Mouse (Mus musculus): ENCODE data around the gene Lrit3. TPM values are rescaled to one million over a fixed set of nuclear protein-coding genes. Genes with fewer than 3 reads are reported as not detected.
"Not testable (repeated sequence)": the region's sequence is repeated elsewhere in the genome, so short reads cannot be mapped to it uniquely, and the experiment has no call there.

Gene Lrit3
- polyA plus RNA-seq, 1 experiment from 2014 or later = not detected

GRCm38 (mm10) chr3:129766106-129766505 is 37.7 kb downstream of the Lrit3 start:
- Histone ChIP-seq H3K36me3 (no peaks in the 10 kb centered on the region), H3K27ac (no peak overlapping the region), H3K4me2 (replicated peaks) (no peak overlapping the region), H3K27me3 (replicated peaks) (no peaks in the 10 kb centered on the region), H3K4me1 (no peaks in the 10 kb centered on the region), H3K9me3 (0 out of 2 replicates have a peak, but pooled peaks cover 4% of the 10 kb centered on the region), H3K9ac (no peak overlapping the region), H3K4me3 (no peak overlapping the region)
- ATAC-seq (ENCODE audit: low FRiP score, low read depth) = no peak
- 87% methylated on average over 4 of the region's 4 CpGs for WGBS

- not testable (repeated sequence) for H3K27ac ChIP-seq; H3K9me3 ChIP-seq; H3K27me3 ChIP-seq (replicated peaks); H3K36me3 ChIP-seq; H3K4me1 ChIP-seq; H3K4me2 ChIP-seq (replicated peaks); H3K9ac ChIP-seq; H3K4me3 ChIP-seq; ATAC-seq (ENCODE audit: low FRiP score, low read depth)
- WGBS = 88% methylated on average over 1 of the region's 1 CpGs
These were observed 46.2 kb downstream of the Lrit3 start for GRCm38 (mm10) chr3:129757599-129757998.

- Histone ChIP-seq H3K27ac (no peak within 1 kb of the TSS), H3K4me2 (replicated peaks) (peak within 1 kb of the TSS; percentile 45), H3K4me1 (peaks cover 6% of the 10 kb centered on the region; the same call in 1 of the 2 replicates), H3K27me3 (replicated peaks) (0 out of 2 replicates have a peak, but pooled peaks cover 4% of the 10 kb centered on the region), H3K9me3 (no peaks in the 10 kb centered on the region), H3K9ac (no peak within 1 kb of the TSS), H3K4me3 (no peak within 1 kb of the TSS), H3K36me3 (no peaks in the 10 kb centered on the region)
- 0 out of 2 replicates have a peak, but pooled peaks have one; percentile 29 for ATAC-seq (ENCODE audit: low FRiP score, low read depth)
- 12% methylated on average over 20 of the region's 20 CpGs for WGBS
These were observed 48.9 kb downstream of the Lrit3 start, which contains the start of gene Egf for GRCm38 (mm10) chr3:129754650-129755604. TSS of gene Egf (minus strand) at chr3:129755316.

GRCm38 (mm10) chr3:129744803-129745202 is 59.0 kb downstream of the Lrit3 start:
- H3K4me1 ChIP-seq = no peaks in the 10 kb centered on the region
- H3K9ac ChIP-seq = no peak overlapping the region
- no peaks in the 10 kb centered on the region for H3K36me3 ChIP-seq
- no peaks in the 10 kb centered on the region for H3K27me3 ChIP-seq (replicated peaks)
- no peak overlapping the region for H3K4me3 ChIP-seq
- no peak overlapping the region for H3K4me2 ChIP-seq (replicated peaks)
- no peak overlapping the region for H3K27ac ChIP-seq
- no peak for ATAC-seq (ENCODE audit: low FRiP score, low read depth)
- WGBS = 58% methylated on average over 8 of the region's 8 CpGs
- no peaks in the 10 kb centered on the region for H3K9me3 ChIP-seq

- ATAC-seq (ENCODE audit: low FRiP score, low read depth) = no peak
- no peak overlapping the region for H3K27ac ChIP-seq
- whole genome bisulfite sequencing = 79% methylated on average over 6 of the region's 6 CpGs
These were observed 61.0 kb downstream of the Lrit3 start for GRCm38 (mm10) chr3:129742781-129743180.

GRCm38 (mm10) chr3:129738291-129739183 is 65.3 kb downstream of the Lrit3 start:
- no peak overlapping the region for H3K27ac ChIP-seq
- no peaks in the 10 kb centered on the region for H3K36me3 ChIP-seq
- no peak for ATAC-seq (ENCODE audit: low FRiP score, low read depth)
- H3K4me3 ChIP-seq = no peak overlapping the region
- WGBS = 71% methylated on average over 16 of the region's 16 CpGs
- no peak overlapping the region for H3K9ac ChIP-seq
- no peak overlapping the region for H3K4me2 ChIP-seq (replicated peaks)
- no peaks in the 10 kb centered on the region for H3K4me1 ChIP-seq
- no peaks in the 10 kb centered on the region for H3K9me3 ChIP-seq
- no peaks in the 10 kb centered on the region for H3K27me3 ChIP-seq (replicated peaks)

More at GRCm38 (mm10) chr3:129742781-129743180, 61.0 kb downstream of the Lrit3 start:
- H3K9ac ChIP-seq = no peak overlapping the region
- no peaks in the 10 kb centered on the region for H3K36me3 ChIP-seq
- H3K9me3 ChIP-seq = no peaks in the 10 kb centered on the region
- H3K4me2 ChIP-seq (replicated peaks) = no peak overlapping the region
- no peaks in the 10 kb centered on the region for H3K4me1 ChIP-seq
- H3K27me3 ChIP-seq (replicated peaks) = no peaks in the 10 kb centered on the region
- no peak overlapping the region for H3K4me3 ChIP-seq

Other genes with a start within 250 kb of the Lrit3 start
- gene Egf, start 48.7 kb downstream of the Lrit3 start, polyA plus RNA-seq (2016; fragmentation: Nextera tagmentation; extraction: Ambion mirVana) = 1.8 and 1.9 TPM in 2 replicates
- gene Rrh, start 18.6 kb upstream of the Lrit3 start, polyA plus RNA-seq (2016; fragmentation: Nextera tagmentation; extraction: Ambion mirVana) = 0.13 TPM in 1 of 2 replicates, not detected in the other
- gene Gar1, start 27.4 kb upstream of the Lrit3 start, polyA plus RNA-seq (2016; fragmentation: Nextera tagmentation; extraction: Ambion mirVana) = 86.9 and 88.4 TPM in 2 replicates
- 0.22 and 0.32 TPM in 2 replicates for gene Cfi, start 31.9 kb upstream of the Lrit3 start, polyA plus RNA-seq (2016; fragmentation: Nextera tagmentation; extraction: Ambion mirVana)
- 22.6 and 24.4 TPM in 2 replicates for gene Pla2g12a, start 74.6 kb upstream of the Lrit3 start, polyA plus RNA-seq (2016; fragmentation: Nextera tagmentation; extraction: Ambion mirVana)
- 53.2 and 54.6 TPM in 2 replicates for gene Casp6, start 97.4 kb upstream of the Lrit3 start, polyA plus RNA-seq (2016; fragmentation: Nextera tagmentation; extraction: Ambion mirVana)
- 2.0 and 2.6 TPM in 2 replicates for gene Mcub, start 166.2 kb upstream of the Lrit3 start, polyA plus RNA-seq (2016; fragmentation: Nextera tagmentation; extraction: Ambion mirVana)

All from neural tube, embryonic 12.5 days (tissue).